Mouse (Mus musculus) erythroblast, embryonic 14.5 days (primary cell): Measurements from ENCODE around the gene Trappc11.
"Not testable (repeated sequence)": the region's sequence is repeated elsewhere in the genome, so short reads cannot be mapped to it uniquely, and the experiment has no call there.

ENCODE experiments used
- GATA1 ChIP-seq: IDR thresholded peaks from 2 replicates; pipeline ENCODE4 v1.6.1; 2012; ENCODE audit warnings: low read length, inconsistent platforms, mixed read lengths
- TAL1 ChIP-seq: IDR thresholded peaks from 3 replicates; pipeline ENCODE4 v1.6.1; 2012; ENCODE audit warnings: low read length, inconsistent platforms, mixed read lengths

DNA sequence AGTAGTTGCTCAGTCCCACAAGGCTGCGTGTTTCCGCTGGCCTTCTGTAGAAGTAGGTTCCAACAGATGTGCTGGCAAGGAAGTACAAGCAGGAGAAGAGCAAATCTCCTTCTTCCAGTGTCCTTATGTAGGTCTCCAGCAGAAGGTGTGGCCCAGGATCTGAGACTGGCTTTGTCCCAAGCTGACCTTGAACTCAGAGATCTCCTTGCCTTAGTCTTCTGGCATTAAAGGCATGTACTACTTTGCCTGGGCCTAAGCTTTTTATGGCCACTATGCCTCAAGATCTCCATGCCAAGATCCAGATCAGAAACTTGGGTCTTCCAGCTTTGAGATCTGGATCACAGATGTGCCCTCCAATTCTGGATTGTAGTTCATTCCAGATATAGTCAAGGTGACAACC lies 84.1 kb downstream of the Trappc11 start:
- not testable (repeated sequence) for TF ChIP-seq GATA1, TAL1
